Mouse (Mus musculus) mouse trophoblast stem cell (cell line): ENCODE results near the gene Olfr1472.
"Not testable (repeated sequence)": the region's sequence is repeated elsewhere in the genome, so short reads cannot be mapped to it uniquely, and the experiment has no call there.

Source experiments
- in situ Hi-C, 2 experiments: fragments of 300-500 bp; cut with MseI, MboI; formaldehyde crosslinking; loops; 2 replicates in 1 of 2; 3 replicates in 1 of 2; pipeline ENCODE4 v1.15.1; 2025

The Olfr1472 gene

DNA sequence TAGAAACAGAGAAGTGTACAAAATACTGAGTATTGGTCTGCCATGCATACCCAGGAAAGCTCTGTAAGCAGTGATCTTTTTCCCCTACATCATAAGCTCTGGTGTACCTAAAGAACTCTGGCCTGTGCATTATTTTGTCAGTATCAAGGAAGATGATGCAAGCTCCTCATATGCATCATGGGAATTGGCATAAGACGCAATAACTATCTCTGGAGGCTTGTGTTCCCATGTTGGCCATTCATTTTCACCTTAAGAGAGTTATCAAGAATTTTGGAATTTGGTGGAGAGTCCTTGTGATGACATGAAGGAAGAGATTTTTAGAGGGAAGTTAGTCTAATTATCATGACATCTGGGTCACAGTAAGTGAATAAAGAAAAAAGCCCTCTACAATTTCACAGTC is at the start of gene Olfr1472:
Gene Olfr1472 (minus strand): TSS at position 101 of the 400 bp plus-strand sequence.
- in situ Hi-C loops = no loop called here

DNA sequence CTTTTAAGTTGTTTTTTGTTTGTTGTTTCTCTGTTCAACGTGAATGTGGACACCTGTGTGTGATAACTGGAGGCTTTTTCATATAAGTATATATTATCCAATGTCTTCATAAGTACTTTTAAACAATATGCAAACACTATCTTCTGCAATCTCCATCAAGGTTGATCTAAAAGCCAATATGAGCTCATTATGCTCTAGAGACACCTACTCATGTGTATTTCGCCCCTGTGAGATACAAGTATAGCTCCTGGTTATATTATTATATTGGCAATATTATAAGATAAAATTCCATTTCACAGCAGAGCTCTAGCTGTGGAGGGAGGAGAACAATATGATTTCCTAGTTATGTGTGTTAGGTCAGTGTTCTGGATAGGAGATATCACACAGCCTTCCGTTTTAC is 44.4 kb upstream of the Olfr1472 start, which contains the start of gene Olfr1477:
Gene Olfr1477 (plus strand): TSS at position 301 of the 400 bp plus-strand sequence.
- in situ Hi-C loops = no loop called here

DNA sequence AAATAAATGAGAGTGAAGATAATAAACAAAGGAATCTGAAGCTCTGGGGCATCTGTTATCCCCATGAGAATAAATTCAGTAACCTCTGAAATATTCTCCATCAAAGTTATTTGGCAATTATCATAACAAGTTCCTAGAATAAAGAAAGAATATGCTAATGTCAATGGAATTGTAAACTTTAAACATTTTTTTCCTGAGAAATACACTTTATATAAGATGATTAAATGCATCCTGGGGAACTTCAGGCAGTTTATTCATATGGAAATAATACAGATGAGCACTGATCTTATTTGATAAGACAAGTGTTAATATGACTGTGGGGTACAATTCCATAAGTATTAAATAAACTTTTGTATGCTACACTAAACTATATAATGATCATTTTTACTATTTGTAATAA is 24.2 kb upstream of the Olfr1472 start, which contains the start of gene Olfr1475:
Gene Olfr1475 (minus strand): TSS at position 101 of the 400 bp plus-strand sequence.
- in situ Hi-C loops = no loop called here

DNA sequence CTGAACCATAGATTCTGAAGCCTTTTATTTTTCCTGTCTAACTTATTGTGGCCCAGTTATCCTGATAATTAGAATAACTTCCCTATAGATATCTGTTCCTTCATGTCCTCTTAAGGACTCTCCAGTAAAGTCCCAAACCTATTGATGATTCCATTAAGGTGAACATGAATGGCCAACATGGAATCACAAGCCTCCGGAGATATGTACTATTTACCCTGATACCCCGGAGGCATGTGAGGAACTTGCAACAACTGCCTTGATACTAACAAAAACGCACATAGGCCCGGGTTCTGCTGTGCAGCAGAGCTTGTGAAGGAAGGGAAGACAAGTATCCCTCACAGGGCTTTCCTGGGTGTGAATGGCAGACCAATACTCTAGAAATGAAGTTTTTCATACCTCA is 13.4 kb upstream of the Olfr1472 start, which contains the start of gene Olfr1474:
Gene Olfr1474 (plus strand): TSS at position 301 of the 400 bp plus-strand sequence.
- in situ Hi-C loops = not testable (repeated sequence)

DNA sequence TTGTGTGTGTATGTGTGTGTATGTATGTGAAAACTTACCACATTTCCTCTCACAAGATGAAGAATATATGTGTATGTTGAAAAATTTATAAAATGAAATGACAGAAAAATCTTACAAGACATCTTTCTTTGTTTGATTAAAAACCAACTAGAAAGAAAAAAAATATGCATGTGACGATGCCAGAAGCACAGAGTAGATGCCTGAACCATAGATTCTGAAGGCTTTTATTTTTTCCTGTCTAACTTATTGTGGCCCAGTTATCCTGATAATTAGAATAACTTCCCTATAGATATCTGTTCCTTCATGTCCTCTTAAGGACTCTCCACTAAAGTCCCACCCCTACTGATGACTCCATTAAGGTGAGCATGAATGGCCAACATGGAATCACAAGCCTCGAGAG is 12.8 kb downstream of the Olfr1472 start, which contains the start of gene Olfr1471:
Gene Olfr1471 (plus strand): TSS at position 301 of the 400 bp plus-strand sequence.
- in situ Hi-C loops = not testable (repeated sequence)

DNA sequence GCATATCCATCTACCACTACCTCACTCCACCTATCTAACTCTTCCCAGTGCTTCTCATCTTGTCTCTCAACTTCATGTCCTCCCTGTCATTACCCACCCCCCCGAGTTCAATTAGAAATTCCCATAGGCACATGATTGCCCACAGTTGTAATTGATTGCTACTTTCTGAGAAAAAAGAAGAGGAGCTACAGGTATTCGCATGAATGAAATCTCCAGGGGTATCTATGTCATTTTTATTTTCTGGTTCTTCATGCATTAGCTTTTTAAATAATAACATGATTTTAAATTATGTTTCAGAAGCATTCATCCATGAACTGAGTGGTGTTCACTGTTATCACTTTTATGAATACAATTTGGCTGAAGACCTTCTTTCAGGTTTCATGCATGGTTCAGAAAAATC is 48.3 kb downstream of the Olfr1472 start, which contains the start of gene Olfr1469:
Gene Olfr1469 (plus strand): TSS at position 301 of the 400 bp plus-strand sequence.
- in situ Hi-C loops = no loop called here
